Mouse (Mus musculus): ENCODE measurements around the gene Gpr137.
"Not testable (repeated sequence)": the region's sequence is repeated elsewhere in the genome, so short reads cannot be mapped to it uniquely, and the experiment has no call there.

The Gpr137 gene

GRCm38 (mm10) chr19:6899641-6900040 is 42.6 kb downstream of the Gpr137 start:
- DNase-seq: no peak

GRCm38 (mm10) chr19:6895608-6896305 is 46.5 kb downstream of the Gpr137 start:
- DNase-seq: not testable (repeated sequence)

DNA sequence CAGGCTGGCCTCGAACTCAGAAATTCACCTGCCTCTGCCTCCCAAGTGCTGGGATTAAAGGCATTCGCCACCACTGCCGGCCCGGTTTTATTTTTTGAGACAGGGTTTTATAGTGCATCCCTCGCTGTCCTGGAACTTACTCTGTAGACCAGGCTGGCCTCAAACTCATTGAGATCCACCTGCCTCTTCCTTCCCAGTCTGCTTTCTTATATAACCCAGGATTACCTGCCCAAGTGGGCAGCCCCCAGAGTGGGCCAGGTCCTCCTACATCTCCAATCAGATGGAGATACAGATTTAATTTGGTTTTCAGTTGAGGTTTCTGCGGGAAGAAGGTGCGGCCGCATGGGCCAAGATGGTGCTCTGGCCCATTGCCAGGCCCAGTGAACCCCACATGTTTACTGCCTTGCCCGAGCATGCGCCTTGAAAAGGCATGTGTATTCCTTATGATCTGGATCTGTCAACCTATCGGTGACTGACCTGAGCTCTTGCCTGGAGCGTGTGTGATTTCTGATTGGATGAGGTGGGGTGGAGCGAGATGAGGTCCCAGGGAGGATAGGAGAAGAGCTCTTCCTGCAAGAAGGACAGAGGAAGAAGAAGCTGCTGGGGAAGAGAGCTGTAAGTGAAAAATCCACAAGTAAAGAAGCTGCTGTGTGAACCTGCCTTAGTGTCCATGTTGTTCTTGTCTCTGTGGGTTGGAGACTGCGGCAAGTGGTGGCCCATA is 48.4 kb downstream of the Gpr137 start:
- DNase-seq: no peak

DNA sequence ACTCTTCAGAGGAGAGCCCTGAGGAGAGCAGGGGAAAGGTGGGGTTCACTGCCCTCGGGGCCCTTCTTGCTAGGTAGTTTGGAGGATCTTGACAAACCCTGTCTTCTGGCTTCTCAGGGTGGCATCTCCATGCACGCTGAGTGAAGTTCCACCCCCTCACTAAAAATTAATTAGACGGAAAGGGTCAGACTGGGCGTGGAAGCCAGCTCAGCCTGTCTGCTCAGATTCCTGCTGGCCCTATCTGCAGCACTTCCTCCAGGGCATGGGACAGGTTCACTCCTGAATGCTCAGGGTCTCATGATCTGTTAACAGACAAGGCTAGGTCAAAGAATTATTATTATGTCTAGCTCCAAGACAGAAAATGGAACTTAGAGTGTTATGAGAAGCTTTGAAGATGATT is 49.8 kb downstream of the Gpr137 start:
- DNase-seq: no peak
